Mouse (Mus musculus) ES-Bruce4 (cell line): Measurements from ENCODE around the gene Slc16a8.
A peak's percentile ranks its signal among the peaks of the same experiment; 100 is the strongest.

Experiments used
- CTCF ChIP-seq: IDR thresholded peaks from one replicate; pipeline ENCODE4 v1.8.1; 2011; ENCODE audit warnings: low read depth, low read length
- EP300 ChIP-seq: IDR thresholded peaks from 2 replicates; pipeline ENCODE4 v1.6.1; 2011; ENCODE audit warnings: low read depth, low read length; ENCODE audit not compliant: insufficient read depth
- POLR2A ChIP-seq: IDR thresholded peaks from one replicate; pipeline ENCODE4 v1.8.1; 2011; ENCODE audit warnings: low read length; ENCODE audit not compliant: insufficient read depth

DNA sequence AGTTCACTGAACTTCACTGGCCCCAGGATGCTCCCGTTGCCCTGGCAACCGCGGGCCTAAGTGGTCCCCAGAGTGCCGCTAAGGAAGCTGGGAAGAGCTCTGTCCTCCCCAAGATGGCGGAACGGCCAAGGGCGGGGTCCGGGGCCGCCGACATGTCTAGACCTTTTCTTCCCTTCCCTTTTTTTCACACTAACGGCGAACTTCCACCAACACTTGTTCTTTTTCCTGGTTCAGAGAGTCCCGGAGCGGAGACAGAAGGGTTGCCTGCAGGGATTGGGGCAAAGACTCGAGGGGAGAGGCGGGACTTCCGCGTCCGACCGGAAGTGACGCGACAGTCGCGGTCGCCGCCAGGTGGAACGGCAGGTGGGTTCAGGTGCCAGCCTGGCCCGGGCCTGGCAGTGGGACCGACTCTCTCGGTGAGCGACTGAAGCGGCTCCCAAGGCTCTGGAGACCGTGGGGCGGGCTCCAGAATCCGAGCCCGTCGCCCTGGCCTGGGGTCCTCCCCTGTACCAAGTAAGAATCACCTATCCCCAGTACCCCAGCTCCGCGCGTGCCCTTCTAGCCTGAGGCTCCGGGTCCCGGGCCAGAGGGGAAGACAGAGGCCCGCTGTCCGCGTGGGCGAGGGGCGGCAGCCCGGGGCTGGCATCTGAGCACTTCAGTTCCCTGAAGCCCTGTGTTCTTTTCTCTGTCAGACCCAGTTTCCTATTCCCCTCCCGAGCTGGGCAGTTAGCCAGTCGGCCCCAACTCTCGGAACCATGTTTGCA, 25.3 kb downstream of the Slc16a8 start, which contains the start of the genes Pick1 and Gm49486:
- TF ChIP-seq EP300 = no peak
- TF ChIP-seq CTCF = no peak
- peak; percentile 43 for TF ChIP-seq POLR2A
